Mouse (Mus musculus) adrenal gland, adult (tissue): ENCODE results near the gene Dnal4.
A peak's percentile ranks its signal among the peaks of the same experiment; 100 is the strongest.

ENCODE experiments used
- DNase-seq, 2 experiments: peaks; one replicate each; pipeline ENCODE4 v3.0.0; 2022 to 2023; ENCODE audit warnings: low spot score in 1 of 2; ENCODE audit not compliant: inconsistent age in 2 of 2

Dnal4 gene

GRCm38 (mm10) chr15:79801646-79802045 lies 24.0 kb upstream of the Dnal4 start:
- DNase-seq = no peak

- DNase-seq = no peak
These were observed 23.1 kb upstream of the Dnal4 start for GRCm38 (mm10) chr15:79800701-79801100.

GRCm38 (mm10) chr15:79798591-79798990 lies 20.9 kb upstream of the Dnal4 start:
- no peak for DNase-seq

GRCm38 (mm10) chr15:79797680-79798079 lies 20.0 kb upstream of the Dnal4 start:
- DNase-seq = no peak

GRCm38 (mm10) chr15:79797096-79797495 lies 19.4 kb upstream of the Dnal4 start:
- DNase-seq = no peak

GRCm38 (mm10) chr15:79796256-79796655 lies 18.6 kb upstream of the Dnal4 start:
- no peak for DNase-seq

- DNase-seq = no peak
These were observed 16.5 kb upstream of the Dnal4 start for GRCm38 (mm10) chr15:79794173-79794572.

GRCm38 (mm10) chr15:79793076-79793475 lies 15.4 kb upstream of the Dnal4 start:
- DNase-seq = no peak

- peak in 1 of 2 experiments; percentile 17 for DNase-seq
These were observed 14.8 kb upstream of the Dnal4 start for GRCm38 (mm10) chr15:79792455-79792854.

- DNase-seq = peak; percentile 53 to 79
These were observed 13.9 kb upstream of the Dnal4 start for GRCm38 (mm10) chr15:79791502-79791901.

- DNase-seq = no peak
These were observed 13.3 kb upstream of the Dnal4 start for GRCm38 (mm10) chr15:79790905-79791304.

GRCm38 (mm10) chr15:79790111-79790510 lies 12.5 kb upstream of the Dnal4 start:
- DNase-seq = no peak

- DNase-seq = no peak
These were observed 10.2 kb upstream of the Dnal4 start for GRCm38 (mm10) chr15:79787815-79788214.

- peak; percentile 51 to 75 for DNase-seq
These were observed 7.4 kb upstream of the Dnal4 start for GRCm38 (mm10) chr15:79785056-79785455.

- DNase-seq = no peak
These were observed 2.0 kb downstream of the Dnal4 start for GRCm38 (mm10) chr15:79775662-79776061.

GRCm38 (mm10) chr15:79774117-79775027 lies 3.3 kb downstream of the Dnal4 start:
- DNase-seq = peak; percentile 97 to 98

GRCm38 (mm10) chr15:79770629-79771240 lies 6.9 kb downstream of the Dnal4 start:
- DNase-seq = no peak

- DNase-seq = no peak
These were observed 9.3 kb downstream of the Dnal4 start for GRCm38 (mm10) chr15:79768302-79768701.

GRCm38 (mm10) chr15:79767327-79767961 lies 10.2 kb downstream of the Dnal4 start:
- DNase-seq = no peak

GRCm38 (mm10) chr15:79766586-79767071 lies 11.0 kb downstream of the Dnal4 start:
- no peak for DNase-seq

GRCm38 (mm10) chr15:79766168-79766567 lies 11.5 kb downstream of the Dnal4 start:
- no peak for DNase-seq

GRCm38 (mm10) chr15:79765361-79765760 lies 12.3 kb downstream of the Dnal4 start:
- peak in 1 of 2 experiments; percentile 38 for DNase-seq
